Mouse (Mus musculus): ENCODE measurements around the gene Zbtb37. TPM values are rescaled to one million over a fixed set of nuclear protein-coding genes. Genes with fewer than 3 reads are reported as not detected.
A peak's percentile ranks its signal among the peaks of the same experiment; 100 is the strongest.

Gene Zbtb37
- polyA plus RNA-seq, 1 experiment from 2014 or later = 10.7 TPM

GRCm38 (mm10) chr1:161046972-161047371 lies 12.3 kb upstream of the Zbtb37 start:
- no peaks in the 10 kb centered on the region for H3K4me1 ChIP-seq (ENCODE audit: control insufficient read depth, insufficient read depth, low read length)
- no peak overlapping the region for H3K9ac ChIP-seq (replicated peaks; ENCODE audit: low read length)
- no peak overlapping the region for H3K27ac ChIP-seq (replicated peaks; ENCODE audit: low read depth, low read length)
- H3K4me3 ChIP-seq (ENCODE audit: low read depth, low read length) = no peak overlapping the region
- H3K9me3 ChIP-seq (replicated peaks; ENCODE audit: control insufficient read depth, low read length) = no peaks in the 10 kb centered on the region
- no peaks in the 10 kb centered on the region for H3K36me3 ChIP-seq (replicated peaks; ENCODE audit: control insufficient read depth, insufficient read depth, low read depth, low read length)
- no peak for DNase-seq (ENCODE audit: low spot score)
- no peak for ATAC-seq (replicated peaks; ENCODE audit: insufficient number of reproducible peaks, low FRiP score, low TSS enrichment, low read depth)
- WGBS = 85% methylated on average over 3 of the region's 3 CpGs
- H3K27me3 ChIP-seq (ENCODE audit: control insufficient read depth, insufficient read depth, low read length) = no peaks in the 10 kb centered on the region
- no peak overlapping the region for H3K4me2 ChIP-seq (ENCODE audit: low read depth, low read length)

- peaks cover 3% of the 10 kb centered on the region; the same call in 1 of the 2 replicates for H3K36me3 ChIP-seq (replicated peaks; ENCODE audit: control insufficient read depth, insufficient read depth, low read depth, low read length)
- H3K27ac ChIP-seq (replicated peaks; ENCODE audit: low read depth, low read length) = no peak overlapping the region
- no peaks in the 10 kb centered on the region for H3K9me3 ChIP-seq (replicated peaks; ENCODE audit: control insufficient read depth, low read length)
- ATAC-seq (replicated peaks; ENCODE audit: insufficient number of reproducible peaks, low FRiP score, low TSS enrichment, low read depth) = no peak
- DNase-seq (ENCODE audit: low spot score) = no peak
- no peaks in the 10 kb centered on the region for H3K27me3 ChIP-seq (ENCODE audit: control insufficient read depth, insufficient read depth, low read length)
- 89% methylated on average over 7 of the region's 7 CpGs for WGBS
- H3K4me2 ChIP-seq (ENCODE audit: low read depth, low read length) = no peak overlapping the region
- no peak overlapping the region for H3K4me3 ChIP-seq (ENCODE audit: low read depth, low read length)
- H3K9ac ChIP-seq (replicated peaks; ENCODE audit: low read length) = no peak overlapping the region
- H3K4me1 ChIP-seq (ENCODE audit: control insufficient read depth, insufficient read depth, low read length) = no peaks in the 10 kb centered on the region
Measured at GRCm38 (mm10) chr1:161041261-161042020, 6.8 kb upstream of the Zbtb37 start.

GRCm38 (mm10) chr1:161040855-161041254 lies 6.2 kb upstream of the Zbtb37 start:
- Histone ChIP-seq H3K4me2 (ENCODE audit: low read depth, low read length) (no peak overlapping the region), H3K9ac (replicated peaks; ENCODE audit: low read length) (no peak overlapping the region), H3K9me3 (replicated peaks; ENCODE audit: control insufficient read depth, low read length) (no peaks in the 10 kb centered on the region), H3K36me3 (replicated peaks; ENCODE audit: control insufficient read depth, insufficient read depth, low read depth, low read length) (peaks cover 3% of the 10 kb centered on the region; the same call in 1 of the 2 replicates), H3K27ac (replicated peaks; ENCODE audit: low read depth, low read length) (no peak overlapping the region), H3K4me1 (ENCODE audit: control insufficient read depth, insufficient read depth, low read length) (no peaks in the 10 kb centered on the region), H3K4me3 (ENCODE audit: low read depth, low read length) (no peak overlapping the region), H3K27me3 (ENCODE audit: control insufficient read depth, insufficient read depth, low read length) (no peaks in the 10 kb centered on the region)
- ATAC-seq (replicated peaks; ENCODE audit: insufficient number of reproducible peaks, low FRiP score, low TSS enrichment, low read depth) (no peak), DNase-seq (ENCODE audit: low spot score) (no peak)

GRCm38 (mm10) chr1:161040426-161040770 lies 5.7 kb upstream of the Zbtb37 start:
- Histone ChIP-seq H3K4me3 (ENCODE audit: low read depth, low read length) (no peak overlapping the region), H3K36me3 (replicated peaks; ENCODE audit: control insufficient read depth, insufficient read depth, low read depth, low read length) (peaks cover 3% of the 10 kb centered on the region; the same call in 1 of the 2 replicates), H3K9me3 (replicated peaks; ENCODE audit: control insufficient read depth, low read length) (no peaks in the 10 kb centered on the region), H3K27me3 (ENCODE audit: control insufficient read depth, insufficient read depth, low read length) (no peaks in the 10 kb centered on the region), H3K4me2 (ENCODE audit: low read depth, low read length) (no peak overlapping the region), H3K9ac (replicated peaks; ENCODE audit: low read length) (no peak overlapping the region), H3K4me1 (ENCODE audit: control insufficient read depth, insufficient read depth, low read length) (no peaks in the 10 kb centered on the region), H3K27ac (replicated peaks; ENCODE audit: low read depth, low read length) (no peak overlapping the region)
- DNase-seq (ENCODE audit: low spot score) (no peak), ATAC-seq (replicated peaks; ENCODE audit: insufficient number of reproducible peaks, low FRiP score, low TSS enrichment, low read depth) (no peak)
- 67% methylated on average over 1 of the region's 1 CpGs for WGBS

GRCm38 (mm10) chr1:161039741-161040425 lies 5.2 kb upstream of the Zbtb37 start:
- Histone ChIP-seq H3K36me3 (replicated peaks; ENCODE audit: control insufficient read depth, insufficient read depth, low read depth, low read length) (peaks cover 3% of the 10 kb centered on the region; the same call in 1 of the 2 replicates), H3K27ac (replicated peaks; ENCODE audit: low read depth, low read length) (no peak overlapping the region), H3K4me1 (ENCODE audit: control insufficient read depth, insufficient read depth, low read length) (no peaks in the 10 kb centered on the region), H3K9ac (replicated peaks; ENCODE audit: low read length) (no peak overlapping the region), H3K4me2 (ENCODE audit: low read depth, low read length) (no peak overlapping the region), H3K9me3 (replicated peaks; ENCODE audit: control insufficient read depth, low read length) (no peaks in the 10 kb centered on the region), H3K4me3 (ENCODE audit: low read depth, low read length) (no peak overlapping the region), H3K27me3 (ENCODE audit: control insufficient read depth, insufficient read depth, low read length) (no peaks in the 10 kb centered on the region)
- WGBS = 17% methylated on average over 3 of the region's 3 CpGs
- DNase-seq (ENCODE audit: low spot score) (peak; percentile 58), ATAC-seq (replicated peaks; ENCODE audit: insufficient number of reproducible peaks, low FRiP score, low TSS enrichment, low read depth) (peak; percentile 48)

GRCm38 (mm10) chr1:161038968-161039721 lies 4.5 kb upstream of the Zbtb37 start:
- ATAC-seq (replicated peaks; ENCODE audit: insufficient number of reproducible peaks, low FRiP score, low TSS enrichment, low read depth) (no peak), DNase-seq (ENCODE audit: low spot score) (peak; percentile 53)
- Histone ChIP-seq H3K27ac (replicated peaks; ENCODE audit: low read depth, low read length) (no peak overlapping the region), H3K4me2 (ENCODE audit: low read depth, low read length) (no peak overlapping the region), H3K9ac (replicated peaks; ENCODE audit: low read length) (no peak overlapping the region), H3K36me3 (replicated peaks; ENCODE audit: control insufficient read depth, insufficient read depth, low read depth, low read length) (peaks cover 3% of the 10 kb centered on the region; the same call in 1 of the 2 replicates), H3K9me3 (replicated peaks; ENCODE audit: control insufficient read depth, low read length) (no peaks in the 10 kb centered on the region), H3K4me3 (ENCODE audit: low read depth, low read length) (no peak overlapping the region), H3K27me3 (ENCODE audit: control insufficient read depth, insufficient read depth, low read length) (no peaks in the 10 kb centered on the region), H3K4me1 (ENCODE audit: control insufficient read depth, insufficient read depth, low read length) (no peaks in the 10 kb centered on the region)
- 8% methylated on average over 3 of the region's 3 CpGs for WGBS

GRCm38 (mm10) chr1:161038004-161038403 lies 3.4 kb upstream of the Zbtb37 start:
- no peaks in the 10 kb centered on the region for H3K27me3 ChIP-seq (ENCODE audit: control insufficient read depth, insufficient read depth, low read length)
- no peaks in the 10 kb centered on the region for H3K9me3 ChIP-seq (replicated peaks; ENCODE audit: control insufficient read depth, low read length)
- ATAC-seq (replicated peaks; ENCODE audit: insufficient number of reproducible peaks, low FRiP score, low TSS enrichment, low read depth) = no peak
- DNase-seq (ENCODE audit: low spot score) = no peak
- no peak overlapping the region; the same call in 1 of the 2 replicates for H3K9ac ChIP-seq (replicated peaks; ENCODE audit: low read length)
- H3K4me1 ChIP-seq (ENCODE audit: control insufficient read depth, insufficient read depth, low read length) = no peaks in the 10 kb centered on the region
- peak overlapping the region; percentile 23; the same call in 1 of the 2 replicates for H3K4me2 ChIP-seq (ENCODE audit: low read depth, low read length)
- H3K36me3 ChIP-seq (replicated peaks; ENCODE audit: control insufficient read depth, insufficient read depth, low read depth, low read length) = peaks cover 3% of the 10 kb centered on the region; the same call in 1 of the 2 replicates
- H3K4me3 ChIP-seq (ENCODE audit: low read depth, low read length) = peak overlapping the region; percentile 84
- no peak overlapping the region for H3K27ac ChIP-seq (replicated peaks; ENCODE audit: low read depth, low read length)
- WGBS = 35% methylated on average over 3 of the region's 3 CpGs
